Mouse (Mus musculus) left cerebral cortex, adult 11 months (tissue): Measurements from ENCODE around the gene Olfr279.

Experiments used
- DNase-seq: peaks from one replicate; pipeline ENCODE4 v3.0.0; 2022; ENCODE audit warnings: low spot score

The Olfr279 gene

DNA sequence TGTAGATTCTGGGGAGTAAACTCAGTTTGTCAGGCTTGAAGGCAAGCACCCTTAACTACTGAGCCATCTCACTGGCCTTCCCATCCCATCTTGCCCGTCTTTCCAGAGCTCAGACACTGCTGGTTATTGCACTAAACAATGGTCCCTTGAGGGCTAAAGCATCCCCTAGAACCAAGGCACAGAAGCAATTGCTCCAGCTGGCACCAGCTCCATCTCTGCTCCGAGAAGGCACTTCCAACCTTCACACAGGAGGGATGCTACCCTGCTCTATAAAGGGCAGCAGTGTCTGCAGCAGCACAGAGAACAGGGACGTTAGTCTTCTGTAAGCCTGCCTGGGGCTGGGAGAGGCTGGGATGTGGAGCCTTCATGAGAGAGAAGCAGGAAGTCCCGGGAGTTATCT lies at the start of gene Olfr279:
Gene Olfr279, plus strand, starts transcription at position 301 of the 400 bp plus-strand sequence.
- no peak for DNase-seq

DNA sequence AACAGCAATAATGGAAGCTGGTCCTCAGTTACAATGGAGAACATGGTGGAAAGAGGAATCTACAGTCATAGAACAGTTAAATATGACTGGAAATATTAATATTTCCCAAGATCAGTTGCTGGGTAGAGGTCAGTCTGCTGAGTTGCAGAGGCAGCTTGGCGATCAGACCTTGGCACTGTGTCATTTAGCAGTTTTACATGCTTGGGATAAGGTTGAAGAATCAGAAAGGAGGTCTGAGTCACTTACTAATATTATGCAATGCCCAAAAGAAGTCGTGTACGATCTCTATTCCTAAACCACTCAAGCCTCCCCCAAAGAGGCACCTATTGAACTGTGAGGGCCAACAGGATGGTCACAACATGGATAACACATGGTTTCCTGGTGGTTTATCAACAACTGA lies 47.6 kb upstream of the Olfr279 start:
- no peak for DNase-seq

DNA sequence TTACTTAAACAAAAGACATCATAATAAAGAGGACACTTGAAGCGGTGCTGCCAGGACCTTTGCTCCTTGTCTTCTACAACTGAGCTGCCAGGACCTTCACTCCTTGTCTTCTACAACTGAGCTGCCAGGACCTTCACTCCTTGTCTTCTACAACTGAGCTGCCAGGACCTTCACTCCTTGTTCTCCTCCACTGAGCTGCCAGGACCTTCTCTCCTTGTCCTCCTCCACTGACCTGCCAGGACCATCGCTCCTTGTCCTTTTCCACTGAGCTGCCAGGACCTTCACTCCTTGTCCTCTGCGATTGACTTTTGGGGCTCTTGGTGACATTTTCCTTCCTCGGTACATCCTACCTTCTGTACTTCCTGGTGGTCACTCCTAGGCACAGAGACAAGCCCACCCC lies 43.7 kb upstream of the Olfr279 start:
- no peak for DNase-seq

DNA sequence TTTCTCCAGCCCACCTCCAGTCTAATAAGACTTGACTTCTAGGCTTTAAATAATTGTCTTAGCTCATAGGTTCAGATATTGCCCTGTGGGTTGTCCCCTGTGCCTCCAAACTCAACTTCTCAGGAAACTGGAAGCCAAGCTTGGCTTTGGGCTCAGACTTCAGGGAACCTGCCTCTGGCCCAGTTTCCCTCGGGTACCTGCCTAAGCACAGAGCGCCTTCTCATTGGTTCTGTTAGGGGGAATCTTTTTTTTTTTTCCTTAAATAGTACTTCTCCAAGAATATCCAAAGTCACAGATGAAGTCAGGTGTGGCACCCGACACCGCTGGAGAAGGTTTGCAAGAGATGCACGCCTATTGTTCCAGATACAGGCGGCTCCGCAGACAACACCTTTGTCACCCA lies 39.9 kb upstream of the Olfr279 start, which contains the start of gene Olfr281:
Gene Olfr281, plus strand, starts transcription at position 301 of the 400 bp plus-strand sequence.
- DNase-seq: no peak

DNA sequence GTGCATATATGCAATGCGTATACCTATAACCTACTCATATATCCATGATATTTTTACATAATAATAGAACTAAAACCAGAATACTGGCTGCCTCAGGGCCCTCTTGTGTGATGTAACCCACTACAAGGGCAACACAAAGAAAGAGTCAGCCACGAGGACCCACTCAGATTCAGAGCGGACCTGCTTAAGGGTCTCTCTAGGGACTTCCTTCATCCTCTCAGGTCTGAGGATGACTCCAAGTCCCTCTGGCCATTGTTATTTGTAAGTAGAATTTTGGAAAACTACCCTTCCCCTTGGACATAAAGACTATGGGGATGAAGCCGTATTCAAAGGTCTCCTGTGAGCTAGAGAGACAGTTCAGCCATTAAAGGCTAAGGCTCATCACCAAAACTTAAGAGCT lies 22.6 kb upstream of the Olfr279 start, which contains the start of gene OR5BS1P:
Gene OR5BS1P, plus strand, starts transcription at position 301 of the 400 bp plus-strand sequence.
- DNase-seq: no peak

DNA sequence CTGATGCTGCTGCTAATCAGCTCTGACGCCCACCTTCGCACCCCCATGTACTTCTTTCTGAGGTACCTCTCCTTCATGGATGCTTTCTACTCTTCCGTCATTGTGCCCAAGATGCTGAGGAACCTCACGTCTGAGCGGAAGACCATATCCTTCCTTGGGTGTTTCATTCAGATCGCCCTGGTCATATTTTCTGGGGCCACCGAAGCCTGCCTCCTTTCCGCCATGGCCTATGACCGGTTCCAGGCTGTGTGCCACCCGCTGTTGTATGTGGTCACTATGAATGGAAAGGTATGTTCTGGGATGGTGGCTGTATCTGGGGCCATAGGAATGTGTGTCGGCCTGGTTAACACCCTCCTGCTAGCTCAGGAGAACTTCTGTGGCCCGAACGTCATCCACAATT lies 20.7 kb upstream of the Olfr279 start:
- DNase-seq: no peak

DNA sequence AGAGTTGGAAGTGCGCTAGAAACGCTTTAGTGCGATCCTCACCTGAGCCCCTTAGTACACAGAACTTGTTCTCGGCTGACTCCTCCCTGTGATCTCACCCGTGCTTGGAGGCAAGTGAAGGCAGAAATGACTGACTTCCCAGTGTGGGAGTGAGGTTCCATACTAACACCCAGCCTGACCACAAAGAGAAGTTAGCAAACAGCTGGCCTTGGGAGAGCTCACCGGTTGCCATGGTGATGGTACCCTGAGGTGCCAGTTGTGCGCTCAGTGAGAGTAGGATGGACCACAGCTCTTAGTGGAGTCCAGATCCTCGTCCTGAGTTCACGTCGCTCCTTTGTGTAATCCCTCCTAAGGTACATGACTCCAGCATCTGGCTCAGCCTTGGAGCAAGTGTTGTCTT lies 17.2 kb upstream of the Olfr279 start:
- no peak for DNase-seq

DNA sequence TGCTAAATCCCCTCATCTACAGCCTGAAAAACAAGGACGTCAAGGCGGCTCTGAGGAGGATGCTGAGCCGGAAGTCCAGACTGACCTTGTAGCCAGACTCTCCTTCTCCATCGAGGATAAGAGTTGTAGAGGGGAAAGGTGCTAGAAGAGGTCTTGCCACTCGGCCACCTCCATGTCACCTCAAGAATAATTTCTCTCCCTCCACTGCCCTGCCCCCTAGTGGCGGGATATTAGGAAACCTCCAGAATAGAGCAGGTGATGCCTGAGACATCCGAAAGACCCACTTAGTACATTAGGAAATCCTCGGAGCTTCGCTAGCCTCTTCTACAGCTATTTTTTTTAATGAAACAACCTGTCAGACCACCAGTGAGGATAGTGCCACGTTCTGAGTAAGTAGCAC lies 16.8 kb upstream of the Olfr279 start:
- no peak for DNase-seq

DNA sequence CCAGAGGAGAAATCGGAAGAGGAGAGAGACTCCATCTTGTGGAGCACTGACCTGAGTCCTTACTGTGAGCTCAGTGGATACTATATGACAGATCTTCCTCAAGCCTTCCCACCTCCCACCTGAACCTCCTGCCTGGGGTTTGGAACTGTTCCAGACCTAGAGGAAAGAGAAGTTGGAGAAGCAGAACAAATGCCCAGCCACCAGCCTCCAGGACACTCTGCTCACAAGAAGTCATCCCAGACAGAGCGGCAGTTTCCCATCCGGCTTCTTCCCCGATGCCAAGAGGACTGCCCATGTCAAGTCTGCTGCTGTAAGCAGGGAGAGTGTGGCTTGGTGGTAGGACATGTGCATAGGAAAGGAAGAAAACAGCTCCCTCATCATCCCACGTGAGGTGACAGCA lies 15.9 kb upstream of the Olfr279 start:
- DNase-seq: no peak

DNA sequence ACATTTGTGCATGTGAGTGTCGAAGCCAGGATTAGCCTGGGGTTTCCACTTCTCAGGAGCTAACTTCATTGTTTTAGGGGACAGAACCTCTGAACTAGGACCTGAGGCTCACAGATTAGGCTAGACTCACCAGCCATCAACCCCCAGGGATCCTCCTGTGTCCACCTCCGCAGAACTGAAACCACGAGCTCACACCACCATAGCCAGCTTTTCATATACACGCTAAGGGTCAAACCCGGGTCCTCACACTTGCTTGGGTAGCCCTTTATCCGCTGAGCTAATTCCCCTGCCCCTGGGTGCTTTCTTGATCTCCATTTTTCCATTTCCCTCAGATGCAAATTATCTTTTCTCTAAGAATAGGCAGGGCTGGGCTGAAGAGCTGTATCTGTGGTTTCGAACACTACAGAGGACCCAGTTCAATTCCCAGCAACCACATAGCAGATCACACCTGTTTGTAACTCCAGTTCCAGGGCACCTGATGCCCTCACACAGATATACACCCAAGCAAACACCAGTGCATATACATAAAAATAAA lies 12.6 kb upstream of the Olfr279 start:
- DNase-seq: no peak

DNA sequence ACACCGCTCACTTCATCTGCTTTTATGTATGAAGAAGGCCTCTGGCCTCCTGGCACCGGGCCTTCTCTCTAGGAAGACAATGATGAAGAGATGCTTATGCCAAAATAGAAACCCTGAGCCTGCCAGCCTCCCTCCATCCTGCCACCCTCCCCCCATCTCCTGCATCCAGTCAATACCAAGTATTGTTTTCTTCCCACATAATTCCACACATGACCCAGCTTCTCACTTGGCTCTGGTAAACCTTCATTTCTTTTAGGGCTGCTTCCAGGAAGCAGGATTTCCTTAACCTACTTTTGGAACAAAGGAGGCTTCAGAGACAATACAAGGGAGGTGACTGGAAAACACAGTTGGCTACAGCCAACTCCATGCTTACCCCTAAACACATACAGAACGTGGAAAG lies 9.5 kb upstream of the Olfr279 start, which contains the start of gene Lalba:
Gene Lalba, minus strand, starts transcription at position 21 of the 400 bp plus-strand sequence.
- DNase-seq: no peak

DNA sequence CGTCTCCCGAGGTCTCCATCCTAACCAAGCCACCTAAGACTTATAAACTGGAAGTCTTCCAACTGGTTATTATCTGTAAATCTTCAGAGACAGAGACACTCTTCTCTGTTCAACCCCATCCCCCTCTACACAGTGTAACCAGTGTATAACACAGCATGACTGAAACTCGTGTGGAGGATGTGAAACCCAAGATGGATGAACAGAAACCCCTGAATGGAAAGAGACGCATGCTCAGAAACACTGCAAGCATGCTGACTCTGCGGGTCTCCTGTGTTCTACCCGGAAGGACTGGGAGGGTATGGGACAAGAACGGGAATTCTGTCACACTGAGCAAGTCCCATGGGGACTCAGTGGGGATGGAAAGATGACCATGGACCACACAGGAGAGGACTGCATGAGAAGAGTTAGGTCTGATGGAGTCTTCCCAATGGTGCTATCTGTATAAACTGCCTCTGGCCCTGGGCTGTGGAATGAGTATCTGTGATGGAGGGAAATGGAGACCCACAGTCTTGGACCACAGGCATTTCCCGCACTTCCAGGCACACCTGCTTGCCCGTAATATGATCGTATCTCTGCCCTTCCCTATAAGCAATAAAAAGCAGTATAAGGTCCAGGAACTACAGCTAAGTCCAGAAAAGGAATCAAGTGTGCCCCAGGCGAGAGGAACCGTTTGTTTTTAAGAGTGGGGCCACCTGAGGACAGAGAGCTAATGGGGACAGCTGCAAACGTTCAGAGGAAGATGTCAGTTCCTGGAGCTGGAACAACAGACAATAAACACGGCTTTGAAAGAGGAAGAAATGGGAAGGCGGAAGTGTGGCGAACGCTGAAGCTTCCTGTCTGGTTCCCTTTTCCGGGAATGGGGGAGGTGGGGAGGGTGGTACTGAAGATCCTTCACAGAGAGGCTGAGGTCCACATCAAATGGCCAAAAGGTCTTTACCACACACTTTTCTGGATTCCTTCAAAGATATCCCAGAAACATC lies 8.0 kb upstream of the Olfr279 start:
- DNase-seq: no peak

DNA sequence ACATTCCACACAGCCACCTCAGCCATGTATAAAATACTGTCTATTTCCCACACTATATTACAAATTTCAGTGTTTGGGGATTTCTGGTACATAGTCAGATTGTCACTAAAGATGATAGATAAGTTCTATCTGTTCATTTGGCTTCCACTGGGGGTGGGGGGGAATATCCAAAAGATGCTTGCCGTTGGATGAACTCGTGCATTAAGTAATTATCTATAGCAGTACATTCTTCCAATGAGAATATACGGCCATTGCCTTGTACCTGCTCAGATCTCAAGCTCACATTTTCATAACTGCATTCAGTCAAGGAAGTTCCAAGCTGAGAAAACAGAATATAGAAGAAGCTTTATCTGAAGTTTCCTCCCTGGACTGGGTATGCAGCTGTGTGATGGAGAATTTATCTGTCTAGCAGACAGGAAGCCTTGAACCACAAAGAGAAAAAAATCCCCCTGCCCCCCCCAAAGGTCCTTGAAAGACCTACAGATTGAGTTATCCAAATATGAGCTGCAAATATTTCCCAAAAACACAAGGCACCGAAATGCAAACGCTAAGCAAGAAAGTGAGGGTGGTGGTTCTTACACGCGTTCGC lies 5.7 kb upstream of the Olfr279 start:
- DNase-seq: no peak

DNA sequence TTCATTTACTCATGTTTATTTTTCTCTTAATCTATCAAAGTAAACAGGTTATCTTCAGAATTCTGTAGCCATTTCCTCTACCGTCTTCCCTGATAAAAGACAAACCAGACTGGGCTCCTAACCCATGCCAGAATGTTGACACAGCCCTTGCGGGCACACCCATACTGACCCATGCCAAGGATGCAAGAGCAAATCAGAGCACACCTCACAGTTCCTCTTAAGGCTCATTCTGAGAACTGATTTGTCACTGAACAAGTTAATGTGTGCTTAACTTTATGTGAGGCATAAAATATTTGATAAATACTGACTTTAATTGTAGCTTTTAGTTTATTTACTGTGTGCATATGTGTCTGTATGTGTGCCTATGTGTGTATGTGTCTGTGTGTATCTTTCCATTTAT lies 870 bp upstream of the Olfr279 start:
- DNase-seq: no peak

DNA sequence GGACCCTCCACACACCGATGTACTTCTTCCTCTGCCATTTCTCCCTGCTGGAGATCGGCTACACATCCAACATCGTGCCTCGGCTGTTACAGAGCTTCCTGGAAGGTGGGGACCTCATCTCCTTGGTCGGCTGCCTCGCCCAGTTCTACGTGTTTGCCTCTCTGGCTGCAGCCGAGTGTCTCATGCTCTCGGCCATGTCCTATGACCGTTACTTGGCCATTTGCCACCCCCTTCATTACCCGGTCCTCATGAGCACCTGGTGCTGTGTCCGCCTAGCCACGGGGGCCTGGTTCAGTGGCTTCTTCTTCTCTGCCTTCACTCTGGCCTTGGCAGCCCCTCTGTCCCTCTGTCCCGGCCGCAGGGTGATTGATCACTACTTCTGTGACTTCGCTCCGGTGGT lies 5.4 kb downstream of the Olfr279 start:
- DNase-seq: no peak

DNA sequence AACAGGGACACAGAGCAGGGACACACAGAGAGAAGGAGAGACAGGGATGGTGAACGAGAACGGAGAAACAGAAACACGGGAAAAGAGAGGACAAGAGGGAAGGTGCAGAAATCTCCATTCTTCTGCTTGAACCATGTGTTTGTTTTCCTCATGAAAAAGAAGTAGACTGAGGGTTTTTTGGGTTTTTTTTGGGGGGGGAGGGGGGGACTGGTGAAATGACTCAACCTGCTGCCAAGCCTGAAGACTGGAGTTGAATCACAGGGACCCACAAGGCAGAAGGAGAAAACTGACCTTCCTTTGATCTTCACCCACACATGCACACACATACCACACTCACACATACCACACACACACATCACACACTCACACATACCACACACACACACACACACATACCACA lies 11.1 kb downstream of the Olfr279 start:
- no peak for DNase-seq

DNA sequence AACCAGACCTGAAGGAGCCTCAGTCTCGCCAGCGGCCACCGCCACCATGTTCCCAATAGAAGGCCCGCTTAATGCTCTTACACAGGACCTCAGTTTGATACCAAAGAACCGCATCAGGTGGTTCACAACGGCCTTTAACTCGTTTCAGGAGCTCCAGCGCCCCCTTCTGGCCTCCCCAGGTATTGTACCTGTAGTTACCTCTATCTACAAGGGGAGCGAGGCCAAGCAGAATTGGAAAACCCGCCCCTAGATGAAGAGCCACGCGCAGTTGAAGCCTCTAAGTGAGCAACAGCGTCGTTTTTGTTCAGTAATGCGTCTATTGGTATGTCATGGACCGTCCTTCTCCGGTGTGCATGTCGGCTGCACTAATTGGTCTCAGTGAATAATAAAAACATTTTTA lies 12.3 kb downstream of the Olfr279 start:
- no peak for DNase-seq

DNA sequence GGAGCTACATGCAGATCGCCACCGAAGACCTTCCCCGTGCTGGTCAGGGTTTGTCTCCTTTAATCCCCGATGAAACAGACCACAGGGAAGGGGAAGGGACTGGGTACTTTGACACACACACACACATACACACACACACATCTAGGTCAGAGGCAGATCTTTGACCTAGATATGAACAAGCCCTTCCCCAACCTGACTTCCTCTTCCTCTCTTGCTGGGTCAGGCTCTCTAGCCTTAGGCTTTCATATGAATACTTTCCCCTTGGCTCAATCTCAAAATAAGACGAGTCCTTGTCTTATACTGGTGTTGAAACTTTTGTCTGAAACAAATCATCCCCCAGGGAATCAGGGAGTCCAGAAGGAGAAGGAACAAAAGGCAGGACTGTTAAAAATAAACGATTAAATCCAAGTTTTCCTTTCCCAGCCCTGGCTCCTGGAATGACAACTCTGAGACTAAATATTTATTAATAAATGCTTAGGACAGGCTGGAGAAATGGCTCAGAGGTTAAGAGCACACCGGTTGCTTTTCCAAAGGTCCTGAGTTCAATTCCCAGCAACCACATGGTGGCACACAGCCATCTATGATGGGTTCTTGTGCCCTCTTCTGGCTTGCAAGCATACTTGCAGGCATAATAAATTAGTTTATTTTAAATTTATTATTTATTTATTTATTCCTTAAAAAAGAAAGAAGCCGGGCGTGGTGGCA lies 14.2 kb downstream of the Olfr279 start:
- no peak for DNase-seq

DNA sequence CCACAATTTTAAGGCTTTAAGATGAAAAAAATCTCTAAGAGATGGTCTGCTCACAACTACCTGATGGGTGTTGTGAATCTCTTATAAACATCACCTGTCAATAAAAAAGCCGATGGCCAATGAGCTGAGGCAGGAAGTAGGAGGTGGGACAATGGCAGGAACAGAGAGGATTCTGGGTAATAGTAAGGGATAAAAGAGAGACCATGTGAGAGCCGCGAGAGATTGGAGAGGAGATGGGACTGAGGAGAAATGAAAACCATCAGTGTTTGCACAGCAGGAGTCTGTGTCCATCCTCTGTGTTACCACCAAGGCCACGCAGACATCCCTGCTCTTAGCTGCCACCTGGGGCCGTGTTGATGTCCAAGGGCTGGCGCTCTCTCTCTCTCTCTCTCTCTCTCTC lies 15.1 kb downstream of the Olfr279 start:
- DNase-seq: no peak

DNA sequence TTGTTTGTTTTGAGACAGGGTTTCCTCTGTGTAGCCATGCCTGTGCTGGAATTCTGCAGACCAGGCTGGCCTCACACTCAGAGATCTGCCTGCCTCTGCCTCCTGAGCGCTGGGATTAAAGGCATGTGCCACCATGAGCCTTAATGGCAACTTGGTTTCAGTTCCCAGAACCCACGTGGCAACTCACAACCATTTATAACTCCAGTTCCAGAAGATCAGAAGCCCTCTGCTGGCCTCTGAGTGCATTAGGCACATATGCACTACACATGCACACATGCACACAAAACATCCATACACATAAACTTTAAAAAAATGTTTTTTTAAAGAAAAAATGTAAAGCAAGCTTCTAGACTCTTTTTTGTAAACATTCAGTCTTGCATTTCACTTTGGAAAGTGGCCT lies 17.2 kb downstream of the Olfr279 start:
- no peak for DNase-seq

DNA sequence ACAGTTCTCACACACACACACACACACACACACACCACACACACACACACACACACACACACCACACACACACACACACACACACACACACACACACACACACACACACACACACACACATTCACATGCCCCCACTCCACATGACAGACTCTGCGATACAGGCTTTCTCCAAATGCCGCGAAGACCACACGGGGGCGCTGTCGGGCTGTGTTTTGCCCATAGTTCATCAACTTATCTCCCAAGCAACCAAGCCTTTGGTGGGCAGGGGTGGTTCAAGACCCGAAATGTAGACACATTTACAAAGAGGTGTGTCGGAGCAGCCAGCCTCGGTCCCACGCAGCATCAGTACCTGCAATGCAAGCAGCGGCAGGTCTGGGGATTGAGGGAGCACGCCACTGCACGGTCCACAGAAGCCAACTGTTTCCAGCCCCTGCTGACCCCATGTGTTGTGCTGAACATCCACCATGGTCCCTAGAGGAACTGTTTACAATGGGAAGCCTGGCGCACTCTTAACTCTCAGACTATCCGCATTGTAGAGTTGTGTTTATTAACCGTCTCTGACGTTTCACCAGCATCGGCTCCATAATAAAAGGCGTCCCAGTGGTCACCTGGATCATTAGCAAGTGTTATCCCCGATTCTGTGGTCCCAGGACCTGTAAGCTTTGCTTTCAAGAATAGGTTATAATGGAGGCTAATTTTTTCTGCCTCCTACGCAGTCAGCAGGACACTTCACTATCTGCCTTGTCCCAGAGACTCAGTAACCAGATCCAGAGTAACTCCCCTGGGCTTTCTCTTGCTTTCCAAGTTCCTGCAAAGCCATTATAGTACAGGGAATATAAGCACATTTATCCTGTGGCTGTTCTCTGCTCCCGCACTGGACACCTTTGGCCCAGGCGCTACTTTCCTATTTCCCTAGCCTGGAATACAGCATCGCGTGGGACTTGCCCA lies 18.5 kb downstream of the Olfr279 start:
- DNase-seq: peak; percentile 47
